In genomic region chr1:164683788-164684187, GRCm38 (mm10) we compare ENCODE assay signal across 15 mouse cellular contexts.
A peak's percentile ranks its signal among the peaks of the same experiment; 100 is the strongest.
DNase-seq lines count a peak whose midpoint lies in the region; ATAC-seq lines count a peak whose summit lies in the region.
"Had no signal": no experiment of that assay in that cellular context is flagged by ENCODE, and none has a peak within 500 bp of the region (broad histone marks: within the 10 kb centered on the region; RNA-seq: fewer than 3 reads in every experiment).

No protein-coding gene starts in this region.

- H3K27me3 ChIP-seq in limb, embryonic 10.5 days (ENCODE audit: low read depth, poor library complexity, severe bottlenecking), result no peaks in the 10 kb centered on the region
- H3K27me3 ChIP-seq: limb, embryonic 13.5 days had no signal

- H3K4me3 ChIP-seq in brown adipose tissue, adult 24 weeks (ENCODE audit: insufficient read depth, low read depth, low read length), result no peak overlapping the region
- no peak overlapping the region for H3K4me3 ChIP-seq in limb, embryonic 10.5 days
- H3K4me3 ChIP-seq: heart, embryonic 10.5 days; limb, embryonic 13.5 days; myocyte had no signal

- H3K4me1 ChIP-seq in brown adipose tissue, adult 24 weeks (ENCODE audit: control insufficient read depth, insufficient read depth, insufficient read length, low read length), result no peaks in the 10 kb centered on the region
- H3K4me1 ChIP-seq in limb, embryonic 10.5 days, result no peaks in the 10 kb centered on the region
- H3K4me1 ChIP-seq: heart, embryonic 10.5 days; limb, embryonic 13.5 days had no signal

- DNase-seq in layer of hippocampus, adult 18-20 months (ENCODE audit: low spot score in 2 of 2), result peak; percentile 69 to 87
- DNase-seq in layer of hippocampus, postnatal 10 days (ENCODE audit: low spot score in 2 of 2), result no peak
- peak; percentile 93 for DNase-seq in brain, adult 2 months (ENCODE audit: low read depth, low spot score)
- DNase-seq in left cerebral cortex, postnatal 14 days (ENCODE audit: low spot score in 2 of 2), result peak; percentile 74 to 86
- DNase-seq in limb, embryonic 10.5 days (ENCODE audit: low spot score), result no peak
- DNase-seq: cerebellum, adult 8-10 months; gastrocnemius, postnatal 14 days; kidney, postnatal 14 days; lung, adult 18-20 months had no signal

- no peaks in the 10 kb centered on the region for H3K36me3 ChIP-seq in limb, embryonic 10.5 days
- H3K36me3 ChIP-seq: heart, embryonic 10.5 days; limb, embryonic 13.5 days had no signal

- intact Hi-C loops in left cerebral cortex, postnatal 14 days (cut with DNase I), result loop anchor here (2.0 to 10.0 kb wide), 3 partner anchors 91 to 421 kb away; no protein-coding TSS in a partner anchor

- WGBS in limb, embryonic 10.5 days, result 96% methylated on average over 3 of the region's 3 CpGs

- H3K27ac ChIP-seq in brown adipose tissue, adult 24 weeks (replicated peaks; ENCODE audit: low read depth, low read length), result peak overlapping the region; percentile 51; the same call in 1 of the 2 replicates
- no peak overlapping the region for H3K27ac ChIP-seq in limb, embryonic 10.5 days
- H3K27ac ChIP-seq: heart, embryonic 10.5 days; limb, embryonic 13.5 days had no signal

- ATAC-seq in inflammation-experienced regulatory T-cells, adult 6 months, result no peak
- ATAC-seq: CD4-positive, CD25-positive, alpha-beta regulatory T cell, adult 4 months had no signal

- no peaks in the 10 kb centered on the region for H3K9me3 ChIP-seq in limb, embryonic 10.5 days (replicated peaks)
- H3K9me3 ChIP-seq: heart, embryonic 10.5 days; limb, embryonic 13.5 days had no signal

Comparison
In these comparisons a context has a peak if more than half of its experiments do, and no peak if none do; other contexts are left out.
1. DNase-seq: peak in layer of hippocampus, adult 18-20 months (2 of 2), brain, adult 2 months (single experiment) and left cerebral cortex, postnatal 14 days (2 of 2); none in layer of hippocampus, postnatal 10 days (0 of 2) and limb, embryonic 10.5 days (single experiment).